Mouse (Mus musculus) midbrain, embryonic 14.5 days (tissue): ENCODE data around the gene Gm20388. TPM values are rescaled to one million over a fixed set of nuclear protein-coding genes. Genes with fewer than 3 reads are reported as not detected.

ENCODE experiments used
- ATAC-seq: fragments of 200-750 bp; cut with Nextera tagmentation; 2 replicates; pipeline ENCODE4 v1.8.0; 2017; ENCODE audit warnings: moderate number of reproducible peaks, moderate library complexity; ENCODE audit not compliant: low FRiP score, low TSS enrichment
- DNase-seq: peaks from one replicate; pipeline ENCODE4 v3.0.0-alpha.2; 2015
- H3K27ac ChIP-seq: fragments of 300-500 bp; sonication (generic); replicated peaks from 2 replicates; pipeline ENCODE4 v1.5.1; 2014; ENCODE audit warnings: mild to moderate bottlenecking, low read depth, low read length, moderate library complexity
- H3K27me3 ChIP-seq: fragments of 300-500 bp; sonication (generic); 2 replicates; pipeline ENCODE4 v1.6.1; 2014; ENCODE audit warnings: low read length, control low read depth, mixed read lengths; ENCODE audit not compliant: control insufficient read depth, insufficient read depth
- H3K36me3 ChIP-seq: fragments of 300-500 bp; sonication (generic); 2 replicates; pipeline ENCODE4 v1.6.1; 2014; ENCODE audit warnings: low read length, control low read depth; ENCODE audit not compliant: control insufficient read depth, insufficient read depth
- H3K4me1 ChIP-seq: fragments of 300-500 bp; sonication (generic); 2 replicates; pipeline ENCODE4 v1.6.1; 2014; ENCODE audit warnings: mild to moderate bottlenecking, antibody characterized with exemption, low read length, control low read depth; ENCODE audit not compliant: control insufficient read depth, insufficient read depth
- H3K4me2 ChIP-seq: fragments of 300-500 bp; sonication (generic); 2 replicates; pipeline ENCODE4 v1.6.1; 2014; ENCODE audit warnings: mild to moderate bottlenecking, low read length, moderate library complexity
- H3K4me3 ChIP-seq: fragments of 300-500 bp; sonication (generic); replicated peaks from 2 replicates; pipeline ENCODE4 v1.5.1; 2014; ENCODE audit warnings: low read depth, low read length
- H3K9ac ChIP-seq: fragments of 300-500 bp; sonication (generic); replicated peaks from 2 replicates; pipeline ENCODE4 v1.6.1; 2014; ENCODE audit warnings: mild to moderate bottlenecking, low read length, moderate library complexity
- H3K9me3 ChIP-seq: fragments of 300-500 bp; sonication (generic); 2 replicates; pipeline ENCODE4 v1.6.1; 2016; ENCODE audit warnings: low read length, control low read depth, mixed read lengths; ENCODE audit not compliant: control insufficient read depth
- WGBS: fragments of 180-500 bp; shearing (Covaris S2); extraction: QIAGEN DNeasy Blood & Tissue Kit; methylation state at CpG from one replicate; pipeline ENCODE4 v1.1.7; 2014; 5-methylcytosine and 5-hydroxymethylcytosine counted together
- polyA plus RNA-seq: library from polyadenylated mRNA; unstranded; fragments of >200 nt; fragmentation: Nextera tagmentation; extraction: Ambion mirVana; gene quantifications from 2 replicates; pipeline ENCODE4 v1.2.1, GENCODE M21; 2014

The Gm20388 gene
- polyA plus RNA-seq, 1 experiment from 2014 or later = 4.1 TPM

GRCm38 (mm10) chr8:120298601-120299532 lies 388.2 kb downstream of the Gm20388 start:
- DNase-seq (peak; percentile 80), ATAC-seq (peak; percentile 44; the same call in 1 of the 2 replicates)
- H3K27ac ChIP-seq = peak overlapping the region; percentile 83
- H3K27me3 ChIP-seq = no peaks in the 10 kb centered on the region
- no peak overlapping the region for H3K4me3 ChIP-seq
- 28% methylated on average over 22 of the region's 22 CpGs for WGBS
- no peaks in the 10 kb centered on the region for H3K36me3 ChIP-seq
- no peak overlapping the region for H3K4me2 ChIP-seq
- H3K4me1 ChIP-seq = peaks cover 70% of the 10 kb centered on the region
- no peaks in the 10 kb centered on the region for H3K9me3 ChIP-seq
- peak overlapping the region; percentile 29; the same call in 1 of the 2 replicates for H3K9ac ChIP-seq

GRCm38 (mm10) chr8:120300601-120301141 lies 390.0 kb downstream of the Gm20388 start:
- ATAC-seq = 0 out of 2 replicates have a peak, but pooled peaks have one; percentile 47
- Histone ChIP-seq H3K4me2 (peak overlapping the region; percentile 11; the same call in 1 of the 2 replicates), H3K27ac (peak overlapping the region; percentile 58; the same call in 1 of the 2 replicates), H3K4me1 (peaks cover 62% of the 10 kb centered on the region), H3K36me3 (no peaks in the 10 kb centered on the region), H3K9me3 (no peaks in the 10 kb centered on the region), H3K27me3 (no peaks in the 10 kb centered on the region), H3K9ac (peak overlapping the region; percentile 18; the same call in 1 of the 2 replicates), H3K4me3 (no peak overlapping the region)
- peak; percentile 82 for DNase-seq
- 3% methylated on average over 13 of the region's 13 CpGs for WGBS

GRCm38 (mm10) chr8:120302941-120303675 lies 392.5 kb downstream of the Gm20388 start:
- ATAC-seq (no peak), DNase-seq (no peak)
- H3K36me3 ChIP-seq = no peaks in the 10 kb centered on the region
- peaks cover 57% of the 10 kb centered on the region for H3K4me1 ChIP-seq
- H3K4me3 ChIP-seq = no peak overlapping the region
- WGBS = 59% methylated on average over 11 of the region's 11 CpGs
- H3K27me3 ChIP-seq = no peaks in the 10 kb centered on the region
- no peak overlapping the region for H3K4me2 ChIP-seq
- H3K9ac ChIP-seq = no peak overlapping the region
- peak overlapping the region; percentile 67; the same call in 1 of the 2 replicates for H3K27ac ChIP-seq
- no peaks in the 10 kb centered on the region for H3K9me3 ChIP-seq

GRCm38 (mm10) chr8:120304097-120304496 lies 393.5 kb downstream of the Gm20388 start:
- peak overlapping the region; percentile 67 for H3K27ac ChIP-seq
- H3K27me3 ChIP-seq = no peaks in the 10 kb centered on the region
- H3K4me3 ChIP-seq = no peak overlapping the region
- H3K4me1 ChIP-seq = peaks cover 57% of the 10 kb centered on the region
- ATAC-seq = no peak
- H3K9ac ChIP-seq = no peak overlapping the region; the same call in 1 of the 2 replicates
- no peaks in the 10 kb centered on the region for H3K36me3 ChIP-seq
- WGBS = 20% methylated on average over 9 of the region's 9 CpGs
- H3K4me2 ChIP-seq = no peak overlapping the region
- no peaks in the 10 kb centered on the region for H3K9me3 ChIP-seq
- DNase-seq = peak; percentile 70

- H3K4me1 ChIP-seq = peaks cover 62% of the 10 kb centered on the region
- 69% methylated on average over 10 of the region's 10 CpGs for WGBS
- no peak for DNase-seq
These were observed 395.3 kb downstream of the Gm20388 start for GRCm38 (mm10) chr8:120305800-120306385.

GRCm38 (mm10) chr8:120307103-120307502 lies 396.5 kb downstream of the Gm20388 start:
- Histone ChIP-seq H3K4me1 (peaks cover 57% of the 10 kb centered on the region), H3K27me3 (no peaks in the 10 kb centered on the region), H3K9ac (peak overlapping the region; percentile 23; the same call in 1 of the 2 replicates), H3K36me3 (no peaks in the 10 kb centered on the region), H3K4me3 (no peak overlapping the region), H3K27ac (peak overlapping the region; percentile 79), H3K4me2 (peak overlapping the region; percentile 28), H3K9me3 (no peaks in the 10 kb centered on the region)
- peak; percentile 84 for DNase-seq
- ATAC-seq = peak; percentile 66; the same call in 1 of the 2 replicates
- 1% methylated on average over 16 of the region's 16 CpGs for WGBS

More at GRCm38 (mm10) chr8:120305800-120306385, 395.3 kb downstream of the Gm20388 start:
- no peaks in the 10 kb centered on the region for H3K36me3 ChIP-seq
- no peak for ATAC-seq
- H3K4me3 ChIP-seq = no peak overlapping the region
- H3K27ac ChIP-seq = no peak overlapping the region; the same call in 1 of the 2 replicates
- no peaks in the 10 kb centered on the region for H3K9me3 ChIP-seq
- no peak overlapping the region for H3K9ac ChIP-seq
- no peak overlapping the region for H3K4me2 ChIP-seq
- no peaks in the 10 kb centered on the region for H3K27me3 ChIP-seq

GRCm38 (mm10) chr8:120307528-120307927 lies 396.9 kb downstream of the Gm20388 start:
- H3K27me3 ChIP-seq = no peaks in the 10 kb centered on the region
- 37% methylated on average over 11 of the region's 11 CpGs for WGBS
- no peaks in the 10 kb centered on the region for H3K36me3 ChIP-seq
- peak; percentile 4; the same call in 1 of the 2 replicates for ATAC-seq
- peak overlapping the region; percentile 23; the same call in 1 of the 2 replicates for H3K9ac ChIP-seq
- peak overlapping the region; percentile 79 for H3K27ac ChIP-seq
- no peak overlapping the region for H3K4me3 ChIP-seq
- H3K9me3 ChIP-seq = no peaks in the 10 kb centered on the region
- H3K4me1 ChIP-seq = peaks cover 57% of the 10 kb centered on the region
- peak overlapping the region; percentile 28 for H3K4me2 ChIP-seq
- peak; percentile 39 for DNase-seq

GRCm38 (mm10) chr8:120308131-120308530 lies 397.5 kb downstream of the Gm20388 start:
- Histone ChIP-seq H3K9me3 (no peaks in the 10 kb centered on the region), H3K4me2 (no peak overlapping the region), H3K4me1 (peaks cover 57% of the 10 kb centered on the region), H3K9ac (no peak overlapping the region), H3K27me3 (no peaks in the 10 kb centered on the region), H3K4me3 (no peak overlapping the region), H3K27ac (peak overlapping the region; percentile 79), H3K36me3 (no peaks in the 10 kb centered on the region)
- ATAC-seq = no peak
- WGBS = 31% methylated on average over 8 of the region's 8 CpGs
- DNase-seq = peak; percentile 47
